Mouse (Mus musculus): ENCODE results near the gene Rbm42.

DNA sequence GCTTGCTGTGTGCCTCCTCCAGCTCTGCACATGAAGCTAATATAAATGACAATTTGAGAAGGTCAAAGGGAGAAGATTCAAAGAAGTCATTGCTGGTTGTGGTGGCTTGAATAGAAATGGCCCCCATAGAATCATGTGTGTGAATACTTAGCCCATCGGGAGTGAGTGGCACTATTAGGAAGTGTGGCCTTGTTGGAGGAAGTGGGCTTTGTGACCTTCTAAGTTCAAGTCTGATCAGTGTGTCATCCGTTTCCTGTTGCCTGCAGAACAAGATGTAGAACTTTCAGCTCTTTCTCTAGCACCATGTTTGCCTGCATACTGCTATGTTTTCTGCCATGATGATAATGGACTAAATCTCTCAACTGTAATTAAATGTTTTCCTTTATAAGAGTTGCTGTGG lies 33.3 kb upstream of the Rbm42 start:
- TF ChIP-seq CTCF (IDR thresholded peaks at IDR 0.05; ENCODE audit: low read depth) (no peak), EP300 (optimal IDR thresholded peaks at IDR 0.05) (no peak)

All from stomach, postnatal 0 days (tissue).